Mouse (Mus musculus) forelimb bud, embryonic 11.5 days (tissue): Measurements from ENCODE around the gene Pth2.
"Not testable (repeated sequence)": the region's sequence is repeated elsewhere in the genome, so short reads cannot be mapped to it uniquely, and the experiment has no call there.

Source experiments
- DNase-seq: peaks from one replicate; pipeline ENCODE4 v3.0.0-alpha.2; 2012; ENCODE audit warnings: low read depth, low spot score

Pth2 gene

DNA sequence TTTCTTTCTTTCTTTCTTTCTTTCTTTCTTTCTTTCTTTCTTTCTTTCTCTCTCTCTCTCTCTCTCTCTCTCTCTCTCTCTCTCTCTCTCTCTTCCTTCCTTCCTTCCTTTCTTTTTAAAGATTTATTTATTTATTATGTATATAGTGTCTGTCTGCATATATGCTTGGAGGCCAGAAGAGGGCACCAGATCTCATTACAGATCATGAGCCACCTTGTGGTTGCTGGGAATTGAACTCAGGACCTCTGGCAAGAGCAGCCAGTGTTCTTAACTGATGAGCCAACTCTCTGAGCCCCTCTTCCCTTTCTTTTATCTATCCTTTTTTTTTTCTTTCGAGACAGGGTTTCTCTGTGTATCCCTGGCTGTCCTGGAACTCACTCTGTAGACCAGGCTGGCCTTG lies 7.0 kb upstream of the Pth2 start:
- DNase-seq: not testable (repeated sequence)

DNA sequence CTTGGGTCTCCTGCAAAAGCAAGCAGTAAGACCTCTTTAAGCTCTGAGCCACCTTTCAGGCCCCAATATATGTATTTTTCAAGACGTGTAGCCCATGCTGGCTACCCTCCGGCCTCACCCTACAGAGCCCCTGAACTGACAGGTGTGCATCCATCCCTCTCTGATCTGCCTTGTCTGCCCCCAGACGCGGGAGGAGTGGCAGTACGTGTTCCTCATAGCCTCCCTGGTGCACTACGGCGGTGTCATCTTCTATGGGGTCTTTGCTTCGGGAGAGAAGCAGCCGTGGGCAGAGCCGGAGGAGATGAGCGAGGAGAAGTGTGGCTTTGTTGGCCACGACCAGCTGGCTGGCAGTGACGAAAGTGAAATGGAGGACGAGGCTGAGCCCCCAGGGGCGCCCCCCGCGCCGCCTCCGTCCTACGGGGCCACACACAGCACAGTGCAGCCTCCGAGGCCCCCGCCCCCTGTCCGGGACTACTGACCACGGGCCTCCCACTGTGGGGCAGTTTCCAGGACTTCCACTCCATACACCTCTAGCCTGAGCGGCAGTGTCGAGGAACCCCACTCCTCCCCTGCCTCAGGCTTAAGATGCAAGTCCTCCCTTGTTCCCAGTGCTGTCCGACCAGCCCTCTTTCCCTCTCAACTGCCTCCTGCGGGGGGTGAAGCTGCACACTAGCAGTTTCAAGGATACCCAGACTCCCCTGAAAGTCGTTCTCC lies 6.1 kb upstream of the Pth2 start:
- no peak for DNase-seq

DNA sequence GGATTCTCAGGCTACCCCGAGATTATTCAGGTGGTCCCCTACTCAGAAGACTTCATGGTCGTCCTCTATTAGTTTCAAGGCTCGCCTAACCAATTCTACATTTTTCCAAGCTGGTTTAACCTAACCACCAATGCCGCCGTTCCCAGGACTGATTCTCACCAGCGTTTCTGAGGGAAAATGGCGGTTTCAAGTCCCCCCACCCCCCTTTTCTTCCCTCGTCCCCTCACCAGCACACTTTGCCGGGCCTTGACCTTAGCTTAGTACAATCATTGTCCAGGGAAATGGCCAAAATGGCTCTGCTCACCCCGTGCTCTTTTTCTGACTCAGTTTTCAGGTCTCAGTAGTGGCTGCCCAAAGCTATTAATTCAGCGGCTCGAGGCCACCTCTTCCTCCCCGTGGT lies 5.4 kb upstream of the Pth2 start:
- no peak for DNase-seq

DNA sequence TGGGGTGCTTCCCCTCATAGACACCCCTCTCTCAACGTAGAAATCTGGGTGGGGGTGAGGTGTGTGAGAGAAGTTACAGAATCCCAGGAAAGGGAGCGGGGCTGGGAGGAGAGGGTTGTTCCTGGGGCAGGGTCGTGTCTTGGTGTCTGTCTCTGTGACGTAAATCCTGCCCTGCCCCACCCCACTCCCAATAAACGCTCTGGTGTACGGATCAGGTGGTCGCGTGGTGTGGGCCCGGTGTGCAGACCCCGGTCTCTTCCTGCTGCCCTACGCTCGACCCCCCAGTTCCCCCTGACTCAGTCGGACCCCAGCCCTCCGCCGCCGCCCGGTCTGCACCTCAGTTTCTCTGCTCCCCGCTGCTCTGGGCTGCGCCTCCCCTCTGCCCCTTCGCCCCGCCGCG lies 4.9 kb upstream of the Pth2 start:
- no peak for DNase-seq

DNA sequence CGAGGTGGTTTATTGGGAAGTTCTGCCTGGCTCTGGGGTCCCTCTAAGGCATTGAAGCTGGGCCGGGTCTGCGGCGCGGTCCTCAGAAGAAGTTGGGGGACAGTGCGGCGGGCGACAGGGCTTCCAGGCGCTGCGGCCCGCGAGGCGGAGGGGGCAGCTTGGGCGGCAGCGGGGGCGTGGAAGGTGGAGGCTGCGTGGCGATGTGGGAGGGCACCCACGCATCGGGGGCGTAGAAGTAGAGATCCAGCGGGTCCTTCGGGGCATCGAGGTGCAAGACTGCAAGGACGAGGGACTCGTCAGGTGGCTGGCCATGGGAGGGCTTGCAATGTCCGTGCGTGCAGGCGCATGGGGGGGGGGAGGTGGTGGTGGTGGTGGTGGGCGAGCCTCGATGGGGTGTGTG lies 4.4 kb upstream of the Pth2 start:
- DNase-seq: no peak

DNA sequence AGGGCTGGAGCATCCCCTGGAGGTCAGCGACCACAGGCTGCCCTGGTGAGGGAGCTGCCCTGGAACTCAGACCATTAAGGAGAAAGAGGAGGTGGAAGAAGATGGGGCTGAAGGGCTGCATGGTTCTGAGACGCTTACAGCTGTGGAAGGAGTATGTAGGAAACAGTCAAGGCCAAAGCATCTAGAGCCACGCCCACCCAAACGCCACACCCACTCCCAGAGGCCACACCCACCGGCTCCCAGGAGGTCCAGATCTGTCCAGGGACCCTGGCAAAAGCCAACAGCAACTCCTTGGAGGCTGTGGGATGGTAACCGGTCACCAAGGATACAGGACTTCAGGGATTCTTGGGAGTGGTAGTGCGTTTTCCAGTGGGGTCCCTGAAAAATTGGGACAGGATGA lies 2.2 kb upstream of the Pth2 start:
- DNase-seq: no peak

DNA sequence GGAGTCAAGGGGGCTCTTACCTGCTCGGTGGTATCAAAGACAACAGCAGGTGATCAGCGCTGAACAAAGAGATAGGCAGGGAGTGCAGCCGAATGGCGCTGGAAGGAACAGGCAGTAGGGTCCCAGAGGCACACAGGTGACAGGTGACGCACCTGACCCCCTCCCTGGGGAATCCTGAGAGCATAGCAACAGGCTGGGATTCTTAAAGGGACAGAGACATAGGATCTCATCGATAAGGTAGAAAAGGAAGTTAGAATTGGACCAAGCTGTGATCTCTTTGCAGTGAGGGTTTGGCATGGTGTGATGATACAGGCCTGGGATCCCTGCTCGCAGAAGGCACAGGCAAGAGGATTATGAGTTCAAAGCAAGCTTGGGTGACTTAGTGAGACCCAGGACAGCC lies 1.3 kb upstream of the Pth2 start, which contains the start of gene Gfy:
Gfy (minus strand) TSS at position 101 of the 400 bp plus-strand sequence.
- no peak for DNase-seq

DNA sequence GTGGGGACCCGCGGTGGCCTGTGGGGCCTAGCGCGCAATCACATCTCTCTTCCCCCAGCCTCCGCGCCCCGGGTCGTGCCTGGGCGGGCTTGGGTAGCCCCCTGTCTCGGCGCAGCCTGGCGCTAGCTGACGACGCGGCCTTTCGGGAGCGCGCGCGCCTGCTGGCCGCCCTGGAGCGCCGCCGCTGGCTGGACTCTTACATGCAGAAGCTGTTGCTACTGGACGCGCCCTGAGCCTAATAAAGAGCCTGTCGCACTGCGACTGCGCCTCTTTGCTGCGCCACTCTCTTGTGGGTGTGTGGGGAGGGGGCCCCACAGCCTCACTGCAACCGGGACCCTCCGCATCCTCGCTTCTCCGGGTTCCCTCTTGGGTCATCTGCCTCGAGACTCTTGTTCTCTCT lies 745 bp downstream of the Pth2 start:
- DNase-seq: no peak

DNA sequence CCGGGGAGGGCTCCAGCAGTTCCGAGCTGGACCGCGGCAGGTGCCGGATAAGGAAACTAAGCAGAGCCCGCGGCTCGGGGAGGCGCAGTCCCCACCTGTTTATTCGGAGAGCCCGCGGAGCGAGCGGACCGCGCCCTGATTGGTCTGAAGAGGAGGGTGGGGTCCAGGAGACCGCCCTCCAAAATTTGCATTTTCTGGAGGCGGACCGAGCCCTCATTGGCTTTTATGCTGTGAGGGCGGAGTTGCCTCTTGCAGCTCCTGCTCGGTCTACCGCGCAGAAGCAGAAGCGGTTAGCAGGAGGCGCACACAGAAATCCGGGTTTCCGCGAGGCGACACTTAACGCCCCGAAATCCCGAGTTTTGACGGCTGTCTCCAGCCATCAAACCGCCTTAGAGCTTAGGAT lies 1.4 kb downstream of the Pth2 start:
- DNase-seq: peak; percentile 92

DNA sequence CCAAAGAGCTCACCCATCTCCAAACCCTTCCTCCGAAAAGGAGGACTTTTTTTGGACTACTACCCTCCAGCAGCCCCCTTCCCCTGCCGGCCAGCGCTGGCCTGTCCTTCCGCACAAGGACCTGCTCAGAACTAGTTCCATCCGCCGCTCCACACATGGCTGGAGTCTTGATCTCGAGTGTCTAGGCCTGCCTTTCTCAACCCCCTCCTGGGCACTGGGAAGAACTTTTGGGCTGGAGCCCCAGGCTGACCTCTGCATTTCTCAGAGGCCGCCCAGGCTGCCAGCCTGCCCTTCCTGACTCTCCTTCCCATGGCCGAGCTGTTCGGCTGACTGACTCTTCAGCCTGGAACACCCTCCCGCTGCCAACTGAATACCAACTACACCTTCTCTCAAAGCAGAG lies 1.8 kb downstream of the Pth2 start:
- no peak for DNase-seq

DNA sequence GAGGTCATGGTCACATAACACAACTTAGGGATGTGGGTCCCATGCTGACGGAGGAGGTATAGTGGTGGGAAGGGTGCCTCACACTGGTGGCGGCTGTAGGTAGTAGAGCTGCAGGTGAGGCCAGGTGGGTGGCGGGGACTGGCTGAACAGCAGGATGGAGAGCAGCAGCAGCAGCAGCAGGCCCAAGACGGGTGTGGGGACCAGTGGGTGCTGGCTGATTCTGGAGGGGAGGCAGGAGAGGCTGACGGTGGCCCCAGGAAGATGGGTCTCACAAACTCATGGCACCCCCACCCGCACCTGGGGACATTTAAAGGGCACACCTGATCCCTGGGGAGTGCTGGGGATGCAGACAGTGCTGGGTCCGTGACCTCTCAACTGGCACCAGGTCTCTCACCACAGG lies 2.9 kb downstream of the Pth2 start:
- no peak for DNase-seq

DNA sequence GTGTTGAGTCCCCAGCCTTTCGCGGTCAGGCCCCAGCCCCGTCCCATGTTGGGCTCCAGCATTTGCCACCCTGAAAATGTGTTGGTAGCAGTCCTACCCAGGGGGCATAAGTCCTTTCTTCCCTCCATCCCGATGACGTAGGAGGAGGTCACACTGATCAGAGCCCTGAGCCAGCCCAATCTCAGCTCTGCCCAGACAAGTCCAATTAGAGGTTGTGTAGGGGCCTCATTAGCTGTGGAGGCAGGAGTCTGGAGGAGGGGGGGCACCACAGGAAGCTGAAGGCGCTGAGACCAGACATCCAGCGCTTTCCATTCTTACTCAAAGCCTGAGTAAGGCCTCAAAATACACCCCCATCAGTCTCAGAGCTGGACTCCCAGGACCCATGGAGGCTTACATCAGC lies 5.1 kb downstream of the Pth2 start:
- no peak for DNase-seq

DNA sequence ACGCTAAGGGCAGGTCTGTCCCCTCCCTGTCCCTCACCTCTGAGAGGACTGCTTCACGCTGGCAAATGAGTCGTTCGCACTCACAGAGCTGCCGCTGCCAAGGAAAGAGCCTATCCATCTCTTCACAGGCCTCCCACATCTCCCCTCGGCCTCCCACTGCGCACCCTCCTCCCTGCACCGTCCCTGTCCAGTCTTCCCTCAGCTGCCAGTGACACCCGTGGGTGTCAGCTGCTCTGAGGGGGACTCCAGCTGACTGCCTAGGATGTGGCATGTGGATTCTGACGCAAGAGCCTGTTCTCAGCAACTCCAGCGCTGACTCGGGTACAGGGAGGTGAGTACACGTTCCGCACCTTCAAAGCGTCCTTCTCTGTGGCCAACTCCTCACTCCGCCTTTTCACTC lies 8.8 kb downstream of the Pth2 start:
- DNase-seq: no peak

DNA sequence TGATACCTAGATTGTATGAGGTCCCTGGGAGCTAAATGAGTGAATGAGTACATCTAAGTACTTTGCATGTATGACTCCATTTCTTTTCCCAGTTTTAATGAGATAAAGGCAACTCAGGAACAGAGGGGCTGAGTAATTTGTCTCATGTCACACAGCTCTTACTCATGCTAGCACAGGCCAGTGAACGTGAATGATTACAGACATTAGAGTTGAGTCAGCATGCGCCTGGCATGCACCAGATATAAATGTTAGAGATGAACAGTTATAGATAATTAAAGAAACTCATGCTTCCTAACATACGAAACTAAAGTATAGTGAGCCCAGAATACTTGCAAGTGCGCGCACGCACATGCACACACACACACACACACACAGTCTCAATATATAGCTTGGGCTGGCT lies 9.4 kb downstream of the Pth2 start:
- DNase-seq: no peak

DNA sequence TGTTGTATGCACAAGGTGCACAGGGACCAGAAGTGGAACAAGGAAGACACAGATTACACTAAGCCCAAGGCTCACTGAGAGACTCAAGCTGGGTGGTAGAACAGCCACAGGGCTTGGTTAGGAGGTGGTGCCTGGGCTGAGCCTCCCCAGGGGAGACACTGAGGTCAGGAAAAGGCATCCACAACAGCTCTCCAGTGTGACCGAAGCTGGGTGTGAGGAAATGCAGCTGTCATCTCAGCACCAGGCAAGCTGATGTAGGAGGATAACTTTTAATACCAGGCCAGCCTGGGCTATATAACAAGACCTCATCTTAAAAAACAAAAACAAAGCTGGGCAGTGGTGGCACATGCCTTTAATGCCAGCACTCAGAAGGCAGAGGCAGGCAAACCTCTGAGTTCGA lies 10.4 kb downstream of the Pth2 start:
- DNase-seq: no peak

DNA sequence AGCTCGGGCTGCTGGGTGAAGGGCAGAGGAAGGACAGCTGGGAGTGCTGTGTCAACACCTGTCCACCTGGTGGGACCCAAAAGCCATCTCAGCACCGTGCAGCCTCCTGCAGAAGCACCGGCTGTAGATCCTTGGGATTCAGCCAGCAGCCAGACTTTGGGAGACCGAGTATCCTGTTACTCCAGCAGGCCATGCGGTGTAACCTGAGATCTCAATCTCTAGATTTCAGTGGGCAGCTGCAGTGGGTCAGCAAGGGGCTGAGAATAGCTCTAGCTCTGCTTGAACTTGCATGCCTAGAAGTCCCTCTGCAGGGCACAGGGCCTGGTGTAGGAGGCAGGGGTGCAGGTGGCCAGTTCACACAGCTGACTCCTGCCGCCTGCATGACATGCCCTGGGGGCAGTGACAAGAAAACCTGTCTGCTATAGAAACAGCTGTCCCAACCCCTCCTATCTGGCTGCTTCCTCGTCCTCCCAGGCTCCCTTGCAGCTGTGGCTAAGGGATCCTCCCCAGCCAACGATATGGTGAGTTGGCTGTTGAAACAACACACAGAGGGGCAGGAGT lies 11.1 kb downstream of the Pth2 start:
- peak; percentile 75 for DNase-seq

DNA sequence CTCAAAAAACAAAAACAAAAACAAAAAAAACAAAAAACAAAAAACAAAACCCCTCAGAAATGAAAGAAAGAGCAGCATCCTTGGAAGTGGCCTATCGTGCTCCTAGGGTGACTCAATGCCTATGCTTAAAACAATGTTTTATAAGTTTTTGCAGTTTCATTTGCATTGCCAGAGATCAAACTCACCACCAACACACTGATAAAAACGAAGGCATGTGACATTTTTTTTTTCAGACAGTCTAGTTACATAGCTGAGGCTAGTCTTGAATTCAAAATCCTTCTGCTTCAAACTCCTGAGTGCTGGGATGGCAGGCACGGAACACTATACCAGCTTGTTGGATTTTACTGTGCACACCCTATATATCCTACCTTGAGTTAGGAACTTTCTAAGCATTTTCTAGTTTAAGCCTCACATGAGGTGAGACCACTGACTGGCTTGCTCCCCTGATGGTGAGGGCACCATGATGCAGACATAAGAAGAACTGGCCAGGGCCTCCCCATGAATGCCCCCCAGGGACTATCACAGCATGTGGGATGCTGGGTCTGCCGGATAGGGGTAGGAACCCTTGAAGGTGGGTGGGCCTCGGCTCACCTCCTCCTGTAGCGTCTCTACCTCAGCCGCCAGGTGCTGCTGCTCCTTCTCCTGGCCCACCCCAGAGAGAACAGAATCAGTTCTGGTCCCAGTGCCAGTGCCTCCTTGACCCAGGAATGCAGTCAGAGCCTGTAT lies 12.0 kb downstream of the Pth2 start:
- no peak for DNase-seq

DNA sequence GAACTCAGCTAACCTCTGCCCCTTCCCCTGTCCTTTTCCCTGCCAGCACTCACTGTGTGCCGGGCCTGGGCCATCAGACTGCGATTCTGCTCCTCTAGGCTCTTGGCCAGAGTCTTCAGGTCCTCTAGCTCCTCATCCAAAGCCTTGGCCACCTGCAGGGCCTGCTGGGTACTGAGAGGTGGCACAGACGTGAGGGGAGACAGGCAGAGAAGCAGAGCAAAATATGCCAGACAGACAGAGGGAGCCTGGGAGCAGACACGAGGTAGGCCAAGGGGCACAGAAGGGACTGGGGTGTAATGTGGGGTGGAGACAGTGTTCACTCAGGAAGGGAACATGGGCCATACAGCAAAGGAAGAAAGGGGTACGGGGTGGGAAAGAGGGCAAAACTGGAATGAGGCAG lies 12.6 kb downstream of the Pth2 start:
- no peak for DNase-seq

DNA sequence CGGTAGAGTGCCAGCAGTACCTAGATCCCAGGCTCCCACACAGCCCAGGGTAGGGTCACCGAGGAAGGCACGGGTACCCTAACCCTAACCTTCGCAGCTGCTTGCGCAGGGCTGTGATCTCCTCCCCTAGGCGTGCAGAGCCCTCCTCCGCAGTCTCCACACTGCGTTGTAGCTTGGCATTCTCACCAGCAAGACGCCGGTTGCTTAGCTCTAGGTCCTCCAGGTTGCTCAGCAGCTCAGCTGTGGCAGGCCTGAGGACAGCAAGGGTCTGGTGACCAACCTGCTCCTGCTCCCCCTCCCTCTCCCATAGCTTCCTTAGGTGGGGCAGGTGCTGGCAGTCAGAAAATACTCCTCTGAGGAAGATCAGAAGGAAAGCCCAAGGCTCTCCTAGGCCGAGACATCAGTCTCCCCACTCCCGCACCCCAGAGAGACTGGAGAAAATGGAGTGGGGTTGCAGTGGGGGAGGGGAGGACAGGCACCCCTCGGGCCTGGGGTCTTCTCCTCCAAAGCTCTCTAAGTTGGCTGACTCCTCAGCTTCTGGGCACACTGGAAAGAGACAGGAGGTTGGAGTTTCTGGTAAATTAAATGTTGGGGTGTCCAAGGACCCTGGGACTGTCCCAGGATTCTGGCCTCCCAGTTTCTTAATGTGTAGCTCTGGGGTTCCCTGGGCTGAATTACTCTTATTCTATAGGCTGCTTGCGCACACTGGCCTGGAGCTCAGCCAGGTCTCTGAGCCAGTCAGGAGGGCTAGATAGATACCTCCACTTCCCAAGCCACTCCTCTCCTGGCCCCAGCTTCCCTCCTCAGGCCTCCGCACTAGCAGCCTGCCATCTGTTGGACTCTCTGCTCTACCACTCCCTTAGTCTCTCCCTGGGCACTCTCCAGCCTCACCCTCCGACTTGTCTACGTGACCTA lies 13.3 kb downstream of the Pth2 start:
- no peak for DNase-seq

DNA sequence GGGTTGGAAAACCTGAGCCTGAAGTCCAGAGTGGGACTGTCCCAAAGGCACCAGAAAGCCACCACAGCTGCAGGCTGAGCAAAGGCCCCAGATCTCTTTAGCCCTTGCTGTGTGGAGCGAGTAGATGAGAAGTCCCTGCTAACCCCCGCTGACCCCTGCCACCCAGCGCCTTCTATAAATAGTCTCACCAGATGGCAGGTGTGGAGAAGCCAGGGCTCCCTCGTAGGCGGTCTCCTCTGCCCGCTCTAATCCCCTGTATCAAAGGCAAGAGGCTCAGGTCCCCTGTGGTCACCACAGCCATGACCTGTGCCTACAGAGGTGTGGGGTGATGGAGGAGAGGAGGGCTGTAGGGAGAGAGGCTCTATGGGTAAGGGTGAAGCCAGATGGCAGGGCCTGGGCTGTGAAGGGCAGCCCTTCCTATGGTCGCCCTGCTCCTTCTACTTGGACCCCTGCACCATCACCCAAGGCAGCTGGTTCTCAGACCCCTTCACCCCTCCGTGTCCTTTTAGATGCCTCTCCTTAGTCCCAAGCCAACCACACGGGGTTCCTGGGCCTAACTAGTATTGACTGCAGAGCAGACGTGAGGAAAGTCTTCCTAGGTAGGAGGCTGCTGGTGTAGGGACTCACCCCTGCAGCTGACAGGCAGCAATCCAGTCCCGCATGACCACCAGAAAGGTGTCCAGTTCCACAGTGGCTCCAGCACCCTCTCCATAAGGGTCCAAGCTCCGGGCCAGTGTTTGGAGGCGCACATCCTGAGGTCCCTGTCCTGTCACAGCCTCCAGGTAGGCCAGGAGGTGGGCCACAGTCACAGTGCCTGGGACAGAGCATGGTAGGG lies 14.8 kb downstream of the Pth2 start:
- DNase-seq: no peak

DNA sequence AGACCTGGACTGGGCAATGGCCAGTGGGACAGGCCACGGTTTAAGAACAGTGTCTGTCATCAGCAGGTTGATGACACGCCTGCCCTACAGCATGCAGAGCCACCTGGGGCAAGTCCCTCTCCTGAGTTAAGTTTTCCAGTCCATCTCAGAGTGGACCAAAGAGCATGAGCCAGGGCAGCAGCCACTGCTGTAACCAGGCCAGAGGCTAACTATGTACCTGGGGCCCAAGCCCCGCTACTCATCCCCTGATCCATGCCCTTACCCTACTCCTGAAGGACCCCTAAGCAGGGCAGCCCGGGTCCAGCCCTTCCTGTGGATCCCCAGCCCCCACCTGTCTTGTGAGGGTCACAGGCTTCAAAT lies 15.4 kb downstream of the Pth2 start:
- no peak for DNase-seq
